Mouse (Mus musculus) lung, postnatal 0 days (tissue): ENCODE results near the gene Scd1.

Experiments used
- CTCF ChIP-seq: IDR thresholded peaks from 2 replicates; pipeline ENCODE4 v1.5.1; 2016; ENCODE audit warnings: antibody characterized with exemption, mild to moderate bottlenecking
- EP300 ChIP-seq: IDR thresholded peaks from 2 replicates; pipeline ENCODE4 v1.6.1; 2016; ENCODE audit warnings: antibody characterized with exemption, mild to moderate bottlenecking, control low read depth

GRCm38 (mm10) chr19:44439302-44439701 is 31.6 kb upstream of the Scd1 start:
- no peak; the same call in 1 of the 2 replicates for TF ChIP-seq CTCF
- TF ChIP-seq EP300 = no peak
